Mouse (Mus musculus): Measurements from ENCODE around the gene Mob3b.

Gene Mob3b

GRCm38 (mm10) chr4:35156751-35157611 is at the start of gene Mob3b:
Mob3b (minus strand) TSS chr4:35157484.
- DNase-seq = peak; percentile 75 to 77

GRCm38 (mm10) chr4:35204659-35205058 is 47.4 kb upstream of the Mob3b start:
- DNase-seq = no peak

- no peak for DNase-seq
Measured at GRCm38 (mm10) chr4:35203724-35204123, 46.4 kb upstream of the Mob3b start.

GRCm38 (mm10) chr4:35201700-35202099 is 44.4 kb upstream of the Mob3b start:
- no peak for DNase-seq

- no peak for DNase-seq
Measured at GRCm38 (mm10) chr4:35192725-35193124, 35.4 kb upstream of the Mob3b start.

- no peak for DNase-seq
Measured at GRCm38 (mm10) chr4:35189794-35190193, 32.5 kb upstream of the Mob3b start.

- no peak for DNase-seq
Measured at GRCm38 (mm10) chr4:35187617-35188326, 30.5 kb upstream of the Mob3b start.

- no peak for DNase-seq
Measured at GRCm38 (mm10) chr4:35177926-35178645, 20.8 kb upstream of the Mob3b start.

GRCm38 (mm10) chr4:35175566-35175965 is 18.3 kb upstream of the Mob3b start:
- DNase-seq = no peak

GRCm38 (mm10) chr4:35173551-35173950 is 16.3 kb upstream of the Mob3b start:
- DNase-seq = no peak

- no peak for DNase-seq
Measured at GRCm38 (mm10) chr4:35172471-35172870, 15.2 kb upstream of the Mob3b start.

GRCm38 (mm10) chr4:35169571-35170125 is 12.4 kb upstream of the Mob3b start:
- no peak for DNase-seq

- no peak for DNase-seq
Measured at GRCm38 (mm10) chr4:35167855-35168254, 10.6 kb upstream of the Mob3b start.

GRCm38 (mm10) chr4:35165947-35166346 is 8.7 kb upstream of the Mob3b start:
- no peak for DNase-seq

- DNase-seq = no peak
Measured at GRCm38 (mm10) chr4:35165275-35165674, 8.0 kb upstream of the Mob3b start.

GRCm38 (mm10) chr4:35157815-35158214 is 531 bp upstream of the Mob3b start:
- DNase-seq = no peak

- peak; percentile 56 to 70 for DNase-seq
Measured at GRCm38 (mm10) chr4:35156149-35156611, 1.1 kb downstream of the Mob3b start.

GRCm38 (mm10) chr4:35155132-35155922 is 2.0 kb downstream of the Mob3b start:
- DNase-seq = peak; percentile 30 to 60

GRCm38 (mm10) chr4:35154051-35154450 is 3.2 kb downstream of the Mob3b start:
- DNase-seq = no peak

GRCm38 (mm10) chr4:35151756-35152155 is 5.5 kb downstream of the Mob3b start, which contains the start of gene Ifnk:
Ifnk (plus strand) TSS chr4:35152056.
- no peak for DNase-seq

GRCm38 (mm10) chr4:35150706-35151105 is 6.6 kb downstream of the Mob3b start:
- DNase-seq = no peak

GRCm38 (mm10) chr4:35148326-35148725 is 9.0 kb downstream of the Mob3b start:
- DNase-seq = no peak

Measured in thymus, adult 18-20 months (tissue).